Mouse (Mus musculus): Measurements from ENCODE around the gene Wdr20. TPM values are rescaled to one million over a fixed set of nuclear protein-coding genes. Genes with fewer than 3 reads are reported as not detected.

Gene Wdr20
- polyA plus RNA-seq, 1 experiment from 2014 or later: 24.0 TPM

GRCm38 (mm10) chr12:110797202-110797601, 59.5 kb downstream of the Wdr20 start:
- no peak for DNase-seq
- no peaks in the 10 kb centered on the region for H3K4me1 ChIP-seq (ENCODE audit: control insufficient read depth, insufficient read depth, low read length)
- 89% methylated on average over 6 of the region's 6 CpGs for WGBS
- H3K4me3 ChIP-seq (replicated peaks; ENCODE audit: low read depth, low read length): no peak overlapping the region
- H3K9ac ChIP-seq (replicated peaks; ENCODE audit: low read length): no peak overlapping the region
- no peak overlapping the region for H3K27ac ChIP-seq (replicated peaks; ENCODE audit: low read depth, low read length)
- H3K9me3 ChIP-seq (ENCODE audit: control insufficient read depth, low read length): no peaks in the 10 kb centered on the region
- ATAC-seq (ENCODE audit: low FRiP score, low TSS enrichment): no peak
- no peaks in the 10 kb centered on the region for H3K27me3 ChIP-seq (ENCODE audit: control insufficient read depth, insufficient read depth, low read length)
- H3K36me3 ChIP-seq (ENCODE audit: control insufficient read depth, insufficient read depth, low read length): peaks cover 9% of the 10 kb centered on the region; the same call in 1 of the 2 replicates
- H3K4me2 ChIP-seq (ENCODE audit: low read length): no peak overlapping the region

- Histone ChIP-seq H3K36me3 (ENCODE audit: control insufficient read depth, insufficient read depth, low read length) (peaks cover 4% of the 10 kb centered on the region; the same call in 1 of the 2 replicates), H3K9ac (replicated peaks; ENCODE audit: low read length) (no peak overlapping the region), H3K27ac (replicated peaks; ENCODE audit: low read depth, low read length) (no peak overlapping the region), H3K4me1 (ENCODE audit: control insufficient read depth, insufficient read depth, low read length) (no peaks in the 10 kb centered on the region), H3K4me3 (replicated peaks; ENCODE audit: low read depth, low read length) (no peak overlapping the region), H3K9me3 (ENCODE audit: control insufficient read depth, low read length) (no peaks in the 10 kb centered on the region), H3K27me3 (ENCODE audit: control insufficient read depth, insufficient read depth, low read length) (no peaks in the 10 kb centered on the region), H3K4me2 (ENCODE audit: low read length) (no peak overlapping the region)
- ATAC-seq (ENCODE audit: low FRiP score, low TSS enrichment) (no peak), DNase-seq (no peak)
- WGBS: 91% methylated on average over 10 of the region's 10 CpGs
These were observed 60.2 kb downstream of the Wdr20 start for GRCm38 (mm10) chr12:110797842-110798431.

DNA sequence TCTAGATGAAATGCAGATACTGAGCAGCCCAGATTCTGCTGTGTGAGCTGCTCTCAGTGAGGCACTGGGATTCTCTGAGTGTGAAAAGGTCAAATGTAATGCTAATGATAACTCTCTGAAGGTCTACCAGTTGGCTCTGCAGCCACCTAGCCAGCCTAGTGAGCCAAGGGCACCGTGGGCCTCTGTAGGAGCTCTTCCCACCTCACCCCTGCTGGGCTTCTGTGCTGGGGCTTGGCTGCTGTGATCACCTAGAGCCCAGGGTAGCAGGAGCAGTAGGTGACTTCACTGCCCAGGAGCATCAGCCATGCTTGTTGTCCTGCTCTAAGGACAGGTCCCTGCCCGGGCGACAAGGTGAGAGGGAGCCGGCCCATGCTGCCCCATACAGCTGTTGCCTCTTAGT, 61.5 kb downstream of the Wdr20 start:
- WGBS: 87% methylated on average over 4 of the region's 4 CpGs
- H3K4me3 ChIP-seq (replicated peaks; ENCODE audit: low read depth, low read length): no peak overlapping the region
- no peaks in the 10 kb centered on the region for H3K9me3 ChIP-seq (ENCODE audit: control insufficient read depth, low read length)
- H3K36me3 ChIP-seq (ENCODE audit: control insufficient read depth, insufficient read depth, low read length): 0 out of 2 replicates have a peak, but pooled peaks cover 3% of the 10 kb centered on the region
- no peak overlapping the region for H3K4me2 ChIP-seq (ENCODE audit: low read length)
- no peaks in the 10 kb centered on the region for H3K27me3 ChIP-seq (ENCODE audit: control insufficient read depth, insufficient read depth, low read length)
- no peak overlapping the region for H3K9ac ChIP-seq (replicated peaks; ENCODE audit: low read length)
- H3K27ac ChIP-seq (replicated peaks; ENCODE audit: low read depth, low read length): no peak overlapping the region
- no peak for DNase-seq
- H3K4me1 ChIP-seq (ENCODE audit: control insufficient read depth, insufficient read depth, low read length): peaks cover 1% of the 10 kb centered on the region; the same call in 1 of the 2 replicates
- no peak for ATAC-seq (ENCODE audit: low FRiP score, low TSS enrichment)

DNA sequence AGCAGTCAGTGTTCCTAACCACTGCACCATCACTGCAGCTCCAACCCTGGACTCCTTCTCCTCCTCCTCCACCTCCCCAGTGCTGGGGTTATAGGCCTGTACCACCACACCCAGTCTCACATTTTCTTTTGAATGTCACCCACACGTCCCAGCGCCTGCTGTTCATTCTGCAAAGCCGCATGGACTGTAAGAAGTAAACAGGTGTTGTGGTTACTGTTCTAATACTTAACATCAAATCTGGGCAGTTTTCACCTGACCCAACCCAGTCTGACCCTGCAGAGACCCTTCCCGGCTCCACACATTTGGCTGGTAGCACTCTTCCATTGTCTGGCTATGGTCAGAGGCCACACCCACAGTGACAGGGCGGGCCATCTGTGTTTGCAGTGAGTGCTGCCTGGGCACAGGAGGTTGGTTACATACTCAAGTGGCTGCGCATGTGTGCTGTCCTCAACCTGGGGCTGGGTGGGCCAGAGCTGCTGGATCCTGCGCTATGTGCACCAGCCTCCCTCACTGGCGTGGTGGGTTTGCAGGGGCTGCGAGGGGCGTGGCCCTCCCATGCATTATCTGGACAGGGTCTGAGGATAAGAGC, 64.2 kb downstream of the Wdr20 start:
- no peaks in the 10 kb centered on the region for H3K27me3 ChIP-seq (ENCODE audit: control insufficient read depth, insufficient read depth, low read length)
- no peak for ATAC-seq (ENCODE audit: low FRiP score, low TSS enrichment)

DNA sequence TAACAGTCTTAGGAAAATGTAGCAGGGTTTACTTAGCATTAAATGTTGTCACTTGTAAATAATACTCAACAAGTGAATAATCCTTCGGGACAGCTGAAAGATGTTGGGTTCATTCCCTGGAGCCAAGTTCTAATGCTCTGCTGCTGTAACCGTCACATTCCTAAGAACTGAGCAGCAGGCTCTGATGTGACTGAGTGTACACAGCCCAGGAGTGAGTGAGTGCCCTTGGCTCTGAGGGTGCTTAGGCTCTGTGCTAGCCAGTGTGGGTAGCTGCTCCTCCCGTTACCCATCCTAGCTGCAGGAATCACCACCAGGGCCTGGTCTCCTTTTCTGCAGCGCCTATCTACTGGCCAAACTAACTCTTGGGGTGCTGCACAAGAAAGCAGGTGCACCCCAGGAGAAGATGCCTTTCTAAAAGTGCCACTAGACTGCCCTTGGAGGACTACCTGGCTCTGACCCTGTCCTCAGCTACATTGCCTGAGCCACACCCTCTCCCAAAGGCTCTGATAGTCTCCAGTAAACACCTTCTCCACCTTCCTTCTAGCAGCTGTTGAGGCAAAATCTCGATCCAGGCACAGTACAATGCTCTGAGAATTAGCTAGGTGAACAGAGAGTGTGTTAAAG, 65.0 kb downstream of the Wdr20 start:
- DNase-seq: no peak
- no peak overlapping the region for H3K9ac ChIP-seq (replicated peaks; ENCODE audit: low read length)
- peaks cover 5% of the 10 kb centered on the region; the same call in 1 of the 2 replicates for H3K4me1 ChIP-seq (ENCODE audit: control insufficient read depth, insufficient read depth, low read length)
- H3K4me2 ChIP-seq (ENCODE audit: low read length): no peak overlapping the region
- peaks cover 19% of the 10 kb centered on the region for H3K36me3 ChIP-seq (ENCODE audit: control insufficient read depth, insufficient read depth, low read length)
- H3K27ac ChIP-seq (replicated peaks; ENCODE audit: low read depth, low read length): no peak overlapping the region
- H3K27me3 ChIP-seq (ENCODE audit: control insufficient read depth, insufficient read depth, low read length): no peaks in the 10 kb centered on the region
- no peak for ATAC-seq (ENCODE audit: low FRiP score, low TSS enrichment)
- H3K4me3 ChIP-seq (replicated peaks; ENCODE audit: low read depth, low read length): no peak overlapping the region
- no peaks in the 10 kb centered on the region for H3K9me3 ChIP-seq (ENCODE audit: control insufficient read depth, low read length)
- WGBS: 89% methylated on average over 5 of the region's 5 CpGs

More for the DNA sequence above, 64.2 kb downstream of the Wdr20 start:
- Histone ChIP-seq H3K4me3 (replicated peaks; ENCODE audit: low read depth, low read length) (no peak overlapping the region), H3K4me2 (ENCODE audit: low read length) (no peak overlapping the region), H3K4me1 (ENCODE audit: control insufficient read depth, insufficient read depth, low read length) (peaks cover 5% of the 10 kb centered on the region; the same call in 1 of the 2 replicates), H3K9ac (replicated peaks; ENCODE audit: low read length) (no peak overlapping the region), H3K27ac (replicated peaks; ENCODE audit: low read depth, low read length) (no peak overlapping the region), H3K36me3 (ENCODE audit: control insufficient read depth, insufficient read depth, low read length) (peaks cover 11% of the 10 kb centered on the region; the same call in 1 of the 2 replicates), H3K9me3 (ENCODE audit: control insufficient read depth, low read length) (no peaks in the 10 kb centered on the region)
- WGBS: 85% methylated on average over 10 of the region's 10 CpGs
- no peak for DNase-seq

DNA sequence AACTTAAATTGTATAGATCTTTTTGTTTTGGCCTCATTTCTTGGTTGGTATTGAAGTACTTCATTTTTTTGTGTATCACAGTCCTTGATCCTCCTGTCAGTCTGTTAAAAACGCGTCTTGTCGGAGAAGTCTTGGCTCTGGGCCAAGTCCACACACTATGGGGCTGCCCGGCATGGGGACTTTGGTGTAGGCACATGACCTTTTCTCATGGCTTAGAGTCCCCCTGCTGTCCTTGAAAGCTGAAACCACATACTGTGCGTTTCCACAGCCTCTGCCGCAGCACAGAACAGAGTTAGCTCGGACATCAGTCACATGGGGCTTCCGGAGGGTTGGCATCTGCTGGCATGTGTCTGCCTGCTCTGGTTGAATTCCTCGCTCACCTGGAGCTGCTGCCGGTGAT, 66.5 kb downstream of the Wdr20 start:
- H3K9ac ChIP-seq (replicated peaks; ENCODE audit: low read length): no peak overlapping the region
- 13% methylated on average over 10 of the region's 10 CpGs for WGBS
- DNase-seq (peak; percentile 75), ATAC-seq (ENCODE audit: low FRiP score, low TSS enrichment) (no peak)
- H3K27me3 ChIP-seq (ENCODE audit: control insufficient read depth, insufficient read depth, low read length): no peaks in the 10 kb centered on the region
- peaks cover 22% of the 10 kb centered on the region for H3K36me3 ChIP-seq (ENCODE audit: control insufficient read depth, insufficient read depth, low read length)
- H3K4me1 ChIP-seq (ENCODE audit: control insufficient read depth, insufficient read depth, low read length): peaks cover 5% of the 10 kb centered on the region; the same call in 1 of the 2 replicates
- no peaks in the 10 kb centered on the region for H3K9me3 ChIP-seq (ENCODE audit: control insufficient read depth, low read length)
- no peak overlapping the region for H3K27ac ChIP-seq (replicated peaks; ENCODE audit: low read depth, low read length)
- H3K4me3 ChIP-seq (replicated peaks; ENCODE audit: low read depth, low read length): no peak overlapping the region
- H3K4me2 ChIP-seq (ENCODE audit: low read length): no peak overlapping the region

DNA sequence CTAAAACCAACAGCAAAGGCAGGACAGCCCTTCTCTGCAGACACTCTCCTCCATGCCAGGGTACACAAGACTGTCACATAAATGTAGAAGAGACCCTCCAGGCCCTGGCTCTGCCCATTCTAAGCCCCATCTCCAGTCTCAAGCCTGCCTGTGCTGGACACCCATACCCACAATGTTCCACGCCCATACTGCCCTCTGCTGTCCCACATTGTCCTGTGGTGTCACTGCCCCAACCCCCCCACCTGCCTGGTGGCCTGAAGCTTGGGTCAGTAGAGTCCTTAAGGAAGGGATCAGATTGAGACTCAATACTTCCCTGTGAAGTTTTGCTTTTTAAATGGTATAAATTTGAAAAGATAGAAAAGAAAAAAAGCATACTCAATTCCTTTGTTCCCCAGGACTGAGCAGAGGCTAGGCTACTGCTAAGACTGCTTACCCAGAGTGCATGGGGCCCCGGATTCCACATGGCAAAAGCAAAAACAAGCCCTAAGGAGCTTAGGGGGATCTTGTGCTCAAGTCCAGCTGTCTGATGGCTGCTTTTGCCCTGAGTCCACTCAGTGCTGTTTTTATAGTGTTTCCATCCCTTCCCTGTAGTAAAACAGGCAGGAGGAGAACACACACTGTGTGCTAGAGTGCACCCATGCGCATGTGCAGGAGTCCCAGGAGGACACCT, 68.7 kb downstream of the Wdr20 start:
- H3K27me3 ChIP-seq (ENCODE audit: control insufficient read depth, insufficient read depth, low read length): no peaks in the 10 kb centered on the region
- ATAC-seq (ENCODE audit: low FRiP score, low TSS enrichment): no peak
- H3K9ac ChIP-seq (replicated peaks; ENCODE audit: low read length): no peak overlapping the region
- H3K9me3 ChIP-seq (ENCODE audit: control insufficient read depth, low read length): no peaks in the 10 kb centered on the region
- no peak overlapping the region for H3K27ac ChIP-seq (replicated peaks; ENCODE audit: low read depth, low read length)
- H3K4me1 ChIP-seq (ENCODE audit: control insufficient read depth, insufficient read depth, low read length): peaks cover 5% of the 10 kb centered on the region; the same call in 1 of the 2 replicates
- no peak overlapping the region for H3K4me3 ChIP-seq (replicated peaks; ENCODE audit: low read depth, low read length)
- DNase-seq: peak; percentile 12
- 79% methylated on average over 3 of the region's 3 CpGs for WGBS
- H3K4me2 ChIP-seq (ENCODE audit: low read length): no peak overlapping the region
- peaks cover 24% of the 10 kb centered on the region for H3K36me3 ChIP-seq (ENCODE audit: control insufficient read depth, insufficient read depth, low read length)

DNA sequence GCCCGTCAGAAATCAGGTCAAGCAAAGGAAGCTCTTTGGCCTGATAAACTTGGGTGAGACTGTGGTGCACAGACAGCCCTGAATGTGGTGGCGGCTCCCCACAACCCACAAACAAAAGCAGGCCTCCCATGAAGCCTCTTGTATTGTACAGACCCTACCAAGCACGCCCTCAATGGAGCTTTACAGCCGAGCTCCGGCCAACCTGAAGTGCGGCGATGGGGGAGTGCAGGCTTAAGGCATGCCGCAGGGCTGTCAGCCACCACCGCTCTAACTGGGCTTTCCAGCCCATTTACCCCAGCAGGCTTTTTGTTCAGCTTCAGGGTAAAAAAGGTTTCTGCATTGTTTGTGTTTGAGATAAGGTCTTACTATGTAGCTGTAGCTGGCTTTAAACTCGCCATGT, 70.7 kb downstream of the Wdr20 start:
- DNase-seq (peak; percentile 8), ATAC-seq (ENCODE audit: low FRiP score, low TSS enrichment) (no peak)
- Histone ChIP-seq H3K4me3 (replicated peaks; ENCODE audit: low read depth, low read length) (no peak overlapping the region), H3K4me2 (ENCODE audit: low read length) (no peak overlapping the region), H3K9ac (replicated peaks; ENCODE audit: low read length) (no peak overlapping the region), H3K4me1 (ENCODE audit: control insufficient read depth, insufficient read depth, low read length) (peaks cover 5% of the 10 kb centered on the region; the same call in 1 of the 2 replicates), H3K36me3 (ENCODE audit: control insufficient read depth, insufficient read depth, low read length) (peaks cover 35% of the 10 kb centered on the region), H3K27me3 (ENCODE audit: control insufficient read depth, insufficient read depth, low read length) (no peaks in the 10 kb centered on the region), H3K9me3 (ENCODE audit: control insufficient read depth, low read length) (no peaks in the 10 kb centered on the region), H3K27ac (replicated peaks; ENCODE audit: low read depth, low read length) (no peak overlapping the region)
- WGBS: 18% methylated on average over 10 of the region's 10 CpGs
